Mouse (Mus musculus) CD4-positive, CD25-positive, alpha-beta regulatory T cell, adult 4 months (primary cell): Measurements from ENCODE around the gene Sugp2. TPM values are rescaled to one million over a fixed set of nuclear protein-coding genes. Genes with fewer than 3 reads are reported as not detected.

Source experiments
- ATAC-seq: one replicate; pipeline ENCODE4 v1.8.0; 2017
- polyA plus RNA-seq, 2 experiments: library from polyadenylated mRNA; unstranded; fragments of 100-300 nt; shearing (Covaris generic); gene quantifications; one replicate each; pipeline ENCODE4 v1.2.1; 2017

Sugp2 gene
- polyA plus RNA-seq, 2 experiments from 2014 or later = 19.9 to 35.1 TPM

DNA sequence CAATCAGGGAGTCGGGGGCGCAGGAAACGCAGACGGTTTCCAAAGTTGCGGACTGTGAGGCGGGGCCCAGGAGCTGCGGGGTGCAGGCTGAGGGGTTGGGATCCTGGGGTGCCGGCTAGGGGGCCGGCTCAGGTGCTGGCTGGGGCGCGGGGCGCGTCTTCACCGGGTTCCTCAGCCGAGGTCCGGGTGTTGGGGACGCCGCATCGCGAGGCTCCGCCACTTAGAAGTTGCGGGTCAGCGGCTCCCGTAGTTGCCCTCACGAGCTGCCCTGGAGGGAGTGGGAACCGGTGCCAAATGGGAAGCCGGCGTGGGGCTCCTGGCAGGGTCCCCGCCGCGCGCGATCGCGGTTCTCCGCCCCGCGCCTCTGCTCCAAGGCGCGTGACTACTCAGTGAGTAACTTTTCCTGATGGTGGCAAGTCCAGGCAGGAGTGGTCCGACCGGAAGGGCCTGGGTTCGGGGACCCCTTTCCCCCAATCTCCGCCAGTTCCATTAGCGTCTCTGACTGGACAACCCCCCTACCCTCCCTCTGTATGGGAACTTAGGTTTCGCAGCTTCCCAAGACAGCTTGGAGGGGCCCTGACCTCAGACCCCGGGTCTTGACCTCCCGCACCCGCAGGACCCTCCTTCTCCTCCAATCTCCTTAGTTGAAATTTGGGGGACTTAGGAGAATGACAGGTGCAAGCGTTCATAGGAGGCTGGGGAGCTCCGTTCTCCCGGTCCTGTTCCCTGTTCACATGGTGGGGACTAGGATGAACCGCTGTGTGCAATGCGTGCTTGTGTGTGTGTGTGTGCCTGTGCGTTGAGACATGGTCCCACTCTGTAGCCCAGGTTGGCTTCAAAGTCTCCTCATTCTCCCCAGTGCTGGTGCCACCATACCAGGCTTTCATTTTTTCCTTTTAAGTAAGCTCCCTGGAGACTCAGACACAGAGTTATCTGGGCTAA, 49.4 kb downstream of the Sugp2 start:
- ATAC-seq = peak; percentile 44

DNA sequence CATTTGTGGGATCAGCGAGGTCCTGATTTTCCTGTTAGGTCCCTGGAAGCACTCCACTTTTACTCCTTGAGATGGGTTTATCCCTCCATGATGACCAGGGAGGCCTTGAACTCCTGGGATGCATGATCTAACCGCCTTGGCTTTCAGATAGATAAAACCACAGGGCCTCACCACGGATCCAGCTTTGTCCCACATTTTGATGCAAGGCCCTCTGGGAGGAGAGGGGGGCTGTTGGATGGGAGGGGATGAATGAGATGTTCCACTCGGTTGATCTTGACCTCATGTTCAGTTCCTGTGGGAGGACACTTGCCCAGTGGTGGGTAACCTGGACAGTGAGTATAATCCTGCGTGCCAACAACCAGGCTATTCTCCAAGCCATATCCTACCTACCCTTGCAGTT, 50.4 kb downstream of the Sugp2 start:
- no peak for ATAC-seq

DNA sequence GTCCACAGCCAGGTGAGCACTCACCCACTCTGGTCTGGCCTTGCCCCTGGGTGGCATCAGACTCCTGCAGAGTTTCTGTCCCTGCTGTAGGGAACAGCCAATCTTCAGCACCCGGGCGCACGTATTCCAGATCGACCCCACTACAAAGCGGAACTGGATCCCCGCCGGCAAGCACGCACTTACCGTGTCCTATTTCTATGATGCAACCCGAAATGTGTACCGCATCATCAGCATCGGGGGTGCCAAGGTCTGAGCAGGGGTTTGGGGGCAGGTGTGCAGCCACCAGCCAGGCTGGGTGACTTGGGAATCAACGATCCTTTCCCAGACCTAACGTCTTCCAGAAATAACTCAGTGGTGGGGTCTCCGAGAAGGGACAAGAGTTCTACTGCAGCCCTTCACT, 51.3 kb downstream of the Sugp2 start:
- ATAC-seq = no peak

DNA sequence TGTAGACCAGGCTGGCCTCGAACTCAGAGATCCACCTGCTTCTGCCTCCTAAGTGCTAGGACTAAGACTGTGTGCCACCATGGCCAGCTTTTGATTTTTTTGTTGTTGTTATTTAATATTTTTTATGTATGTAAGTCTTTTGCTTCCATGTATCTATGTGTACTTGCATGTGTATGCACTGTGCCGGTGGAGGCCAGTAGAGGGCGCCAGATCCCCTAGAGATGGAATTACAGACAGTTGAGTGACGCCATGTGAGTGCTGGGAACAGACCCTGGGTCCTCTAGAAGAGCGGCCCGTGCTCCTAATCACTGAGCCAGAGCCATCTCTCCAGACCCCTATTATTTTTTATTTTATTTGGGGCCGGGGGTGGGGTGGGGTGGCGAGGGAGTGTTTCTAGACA, 52.7 kb downstream of the Sugp2 start:
- no peak for ATAC-seq

DNA sequence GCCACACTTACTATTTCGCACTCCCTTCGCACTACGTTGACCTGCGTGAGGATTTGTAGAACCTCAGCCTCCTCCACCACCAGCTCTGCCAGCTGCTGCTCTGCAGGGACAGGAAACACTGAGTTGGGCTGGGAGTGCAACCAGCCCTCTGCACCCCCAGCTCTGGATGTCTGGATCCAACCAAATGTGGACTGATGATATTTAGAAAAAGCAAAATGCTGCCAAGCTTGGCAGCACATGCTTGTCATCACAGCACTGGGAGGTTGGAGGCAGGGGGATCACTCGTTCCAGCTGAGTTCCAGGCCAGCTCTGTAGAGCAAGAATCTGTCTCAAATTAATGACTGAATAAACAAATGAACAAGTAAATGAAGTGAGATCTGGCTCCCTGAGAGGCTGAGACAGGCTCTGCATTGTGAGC, 60.0 kb downstream of the Sugp2 start:
- ATAC-seq = no peak

DNA sequence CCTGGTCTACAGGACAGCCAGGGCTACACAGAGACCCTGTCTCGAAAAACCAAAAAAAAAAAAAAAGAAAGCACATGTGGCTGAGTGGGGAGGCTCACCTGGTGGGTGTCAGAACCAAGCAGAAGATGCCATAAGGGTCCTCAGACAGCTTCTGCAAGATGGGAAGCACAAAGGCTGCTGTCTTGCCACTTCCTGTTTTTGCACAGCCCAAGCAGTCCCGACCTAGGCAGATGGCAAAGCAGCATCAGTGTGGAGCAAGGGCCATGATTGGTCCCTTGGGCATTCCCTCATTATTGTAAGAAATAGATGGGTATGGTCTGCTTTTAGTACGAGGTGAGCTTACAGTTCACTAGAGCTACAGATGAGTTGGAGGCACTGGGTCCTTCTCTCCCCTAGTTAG, 66.9 kb downstream of the Sugp2 start:
- no peak for ATAC-seq

DNA sequence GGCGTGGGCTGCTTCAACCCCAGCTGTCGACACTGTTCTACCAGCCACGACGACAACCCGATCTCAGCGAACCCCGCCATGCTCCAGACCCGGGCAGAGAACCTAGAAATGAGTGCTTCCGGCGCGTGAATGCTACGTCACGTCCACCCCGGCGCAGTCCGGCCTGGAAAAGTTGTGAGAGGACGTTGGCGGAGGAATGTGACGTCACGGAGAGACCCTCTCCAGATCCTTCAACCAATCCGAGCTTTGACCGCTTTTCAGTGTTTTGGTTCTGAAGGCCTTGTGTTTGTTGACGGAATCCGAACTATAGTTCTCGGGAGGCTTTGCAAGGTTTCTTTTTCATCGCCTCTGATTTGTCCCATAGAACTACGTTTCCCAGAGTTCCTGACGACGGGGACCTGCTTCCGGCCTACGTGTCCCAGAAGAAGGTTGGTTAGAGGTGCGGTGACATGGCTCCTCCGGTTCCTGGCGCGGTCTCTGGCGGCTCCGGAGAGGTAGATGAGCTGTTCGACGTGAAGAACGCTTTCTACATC, 68.4 kb downstream of the Sugp2 start, which contains the start of the genes Ddx49 and Cope:
TSS of gene Ddx49 (minus strand) at position 132 of the 533 bp plus-strand sequence.
TSS of gene Cope (plus strand) at position 161 of the 533 bp plus-strand sequence.
- ATAC-seq = peak; percentile 95

DNA sequence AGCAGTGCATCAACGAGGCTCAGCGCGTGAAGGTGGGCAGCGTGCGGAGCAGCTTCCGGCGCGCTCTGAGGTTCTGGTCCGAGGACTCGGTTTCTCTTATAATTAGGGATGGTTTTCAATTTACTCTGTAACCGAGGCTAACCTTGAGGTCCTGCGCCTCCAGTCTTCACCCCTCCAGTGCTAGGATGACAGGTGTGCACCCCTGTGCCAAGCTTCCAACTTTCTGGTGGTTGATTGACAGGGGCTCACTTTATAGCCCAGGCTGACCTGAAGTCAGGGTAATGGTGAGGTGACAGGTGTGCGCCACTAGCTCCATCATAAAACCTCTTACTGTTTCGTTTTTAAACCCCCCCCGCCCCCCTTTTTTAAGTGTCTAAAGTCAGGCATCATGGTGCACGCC, 68.9 kb downstream of the Sugp2 start:
- no peak for ATAC-seq

DNA sequence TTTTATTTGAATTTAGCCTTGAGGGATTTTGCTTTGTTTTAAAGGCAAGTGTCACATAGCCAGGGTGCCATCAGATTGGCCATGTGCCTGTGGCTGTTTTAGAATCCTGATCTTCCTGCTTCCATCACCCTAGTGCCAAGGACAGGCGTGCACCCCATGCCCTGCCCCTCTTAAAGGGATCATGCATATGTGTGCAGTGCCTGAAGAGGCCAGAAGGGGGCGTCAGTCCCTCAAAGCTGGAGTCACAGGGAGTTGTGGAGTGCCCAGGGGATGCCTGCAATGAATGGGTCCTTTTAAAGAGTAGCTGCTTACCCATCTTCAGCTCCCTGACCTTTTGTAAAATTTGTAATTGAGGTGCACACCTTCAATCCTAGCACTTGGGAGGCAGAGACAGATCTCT, 75.3 kb downstream of the Sugp2 start:
- no peak for ATAC-seq

DNA sequence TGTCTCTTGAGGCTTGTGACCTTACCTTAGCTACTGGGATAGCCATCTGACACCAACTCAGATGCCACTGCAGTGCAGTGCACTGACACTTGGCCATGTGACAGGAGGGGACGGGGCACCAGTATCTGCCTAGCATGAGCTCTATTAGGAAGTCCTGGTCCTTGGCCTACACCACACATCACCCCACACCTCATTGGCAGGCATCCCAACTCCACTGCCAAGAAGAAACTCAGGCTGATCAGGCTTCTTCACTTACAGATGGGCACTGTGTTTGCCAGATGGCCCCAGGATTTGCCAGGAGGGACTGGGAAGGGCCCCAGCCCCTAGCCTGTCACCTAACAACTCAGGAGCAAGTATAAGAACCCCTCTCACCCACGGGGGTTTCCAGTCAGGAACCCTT, 79.4 kb downstream of the Sugp2 start:
- ATAC-seq = no peak

DNA sequence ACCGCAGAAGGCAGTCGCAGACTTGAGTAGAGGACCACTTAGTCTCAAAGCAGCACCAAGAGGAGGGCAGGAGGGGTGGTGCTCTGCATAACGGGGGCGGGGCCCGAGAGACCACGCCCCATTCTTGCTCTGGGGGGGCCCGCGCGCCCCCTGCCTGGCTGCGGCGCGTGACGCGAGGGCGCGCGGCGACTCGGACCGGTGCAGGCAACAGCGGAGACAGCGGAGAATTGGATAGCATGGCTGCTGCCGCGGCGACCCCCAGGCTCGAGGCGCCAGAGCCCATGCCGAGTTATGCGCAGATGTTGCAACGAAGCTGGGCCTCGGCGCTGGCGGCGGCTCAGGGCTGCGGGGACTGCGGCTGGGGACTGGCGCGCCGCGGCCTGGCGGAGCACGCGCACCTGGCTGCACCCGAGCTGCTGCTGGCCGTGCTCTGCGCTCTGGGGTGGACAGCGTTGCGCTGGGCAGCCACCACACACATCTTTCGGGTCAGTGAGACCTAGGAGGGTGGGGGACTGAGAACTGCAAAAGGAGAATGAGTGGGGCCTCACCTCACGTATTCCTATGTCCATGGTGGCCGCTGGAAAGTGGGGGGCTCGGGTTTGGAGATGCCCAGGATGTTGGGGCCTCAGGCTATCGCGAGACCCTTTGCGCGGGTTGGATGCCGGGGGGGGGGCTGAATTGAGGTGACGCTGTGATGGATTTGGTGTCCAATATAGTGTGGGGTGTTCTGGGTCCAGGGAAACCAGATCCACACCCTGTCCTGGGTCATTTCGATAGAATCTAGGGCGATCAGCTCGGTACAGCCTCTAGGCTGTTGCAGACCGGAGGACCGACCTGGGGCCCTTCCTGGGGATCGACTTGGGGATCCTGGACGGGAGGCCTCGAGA, 81.8 kb downstream of the Sugp2 start, which contains the start of gene Cers1:
TSS of gene Cers1 (plus strand) at position 152 of the 887 bp plus-strand sequence.
- ATAC-seq = no peak

DNA sequence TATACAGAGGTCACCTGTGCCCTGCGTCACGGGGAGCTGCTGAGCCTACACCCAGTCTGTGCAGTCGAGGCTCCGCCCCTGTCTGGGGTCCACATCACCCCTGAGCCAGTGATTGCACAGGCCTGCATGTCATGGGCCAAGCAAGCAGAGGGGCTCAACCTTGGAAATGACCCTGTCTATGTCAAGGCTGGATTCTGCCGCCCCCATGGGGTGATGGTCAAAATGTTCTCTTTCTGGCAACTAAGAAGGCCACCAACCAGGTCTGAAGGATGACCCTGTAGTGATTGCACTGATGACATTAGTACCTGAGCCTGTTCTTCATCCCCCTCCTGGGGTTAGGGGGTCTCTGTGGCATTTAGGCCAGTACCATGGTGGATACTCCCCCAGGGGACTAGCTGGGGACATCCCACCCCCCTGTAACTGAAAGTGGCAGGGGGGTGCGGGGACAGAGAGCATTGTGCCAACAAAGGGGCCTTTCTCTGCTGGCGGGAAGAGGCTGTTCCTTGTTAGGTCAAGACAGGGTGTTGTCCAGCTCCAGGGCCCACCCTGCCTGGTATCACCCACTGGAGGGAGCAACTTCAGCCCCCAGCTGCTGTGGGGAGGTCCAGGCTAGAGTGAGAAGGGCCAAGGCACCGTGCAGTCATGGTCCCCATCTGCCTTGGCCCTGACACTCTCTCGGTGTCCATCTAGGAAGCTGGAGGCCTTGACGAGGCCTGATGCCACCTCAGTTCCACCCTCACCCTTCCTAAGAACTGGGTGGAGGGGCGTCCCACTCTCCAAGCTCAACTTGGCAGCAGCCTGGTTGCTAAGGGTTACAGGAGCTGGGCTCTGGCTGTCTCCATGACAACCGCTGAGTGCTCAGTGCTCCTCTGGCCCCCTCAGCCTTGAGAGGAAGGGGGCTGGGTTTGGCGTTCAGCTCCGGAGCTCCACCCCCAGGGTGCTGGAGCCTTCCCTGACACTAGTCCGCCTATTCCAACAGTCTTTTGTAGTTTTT, 82.8 kb downstream of the Sugp2 start:
- ATAC-seq = no peak

DNA sequence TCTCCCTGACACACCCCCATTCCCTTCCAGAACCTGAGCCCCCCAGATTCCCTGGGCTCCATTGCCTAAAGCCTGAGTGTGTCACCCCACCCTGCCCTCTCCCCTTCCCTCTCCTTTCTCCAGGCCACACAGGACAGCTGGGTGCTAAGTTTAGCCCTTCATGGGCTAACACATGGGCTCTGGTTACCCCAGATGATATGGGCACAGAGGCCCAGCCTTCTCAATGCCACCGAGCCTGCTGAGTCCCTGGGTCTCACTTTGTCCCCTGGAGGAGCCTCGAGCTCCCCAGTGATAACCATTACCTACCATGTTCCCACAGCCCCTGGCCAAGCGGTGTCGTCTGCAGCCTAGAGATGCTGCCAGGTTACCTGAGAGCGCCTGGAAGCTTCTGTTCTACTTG, 83.8 kb downstream of the Sugp2 start:
- no peak for ATAC-seq

DNA sequence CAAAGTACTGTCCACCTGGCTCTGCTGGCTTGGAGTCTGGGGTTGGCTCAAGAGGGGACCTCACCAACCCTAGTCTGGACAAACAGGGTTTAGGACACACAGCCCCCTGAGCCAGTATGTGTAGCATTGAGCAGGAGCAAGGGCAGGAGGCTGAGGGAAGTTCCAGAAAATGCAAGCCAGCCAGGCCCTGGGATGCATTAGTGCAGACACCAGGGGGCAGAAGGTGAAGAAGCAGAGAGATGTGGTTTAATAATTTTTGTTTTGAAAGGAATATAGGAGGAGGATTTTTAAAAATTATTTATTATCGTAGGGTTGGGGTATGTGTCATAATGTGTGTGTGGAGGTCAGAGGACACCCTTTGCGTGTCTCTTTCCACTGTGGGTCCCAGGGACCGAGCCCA, 89.7 kb downstream of the Sugp2 start:
- ATAC-seq = no peak

DNA sequence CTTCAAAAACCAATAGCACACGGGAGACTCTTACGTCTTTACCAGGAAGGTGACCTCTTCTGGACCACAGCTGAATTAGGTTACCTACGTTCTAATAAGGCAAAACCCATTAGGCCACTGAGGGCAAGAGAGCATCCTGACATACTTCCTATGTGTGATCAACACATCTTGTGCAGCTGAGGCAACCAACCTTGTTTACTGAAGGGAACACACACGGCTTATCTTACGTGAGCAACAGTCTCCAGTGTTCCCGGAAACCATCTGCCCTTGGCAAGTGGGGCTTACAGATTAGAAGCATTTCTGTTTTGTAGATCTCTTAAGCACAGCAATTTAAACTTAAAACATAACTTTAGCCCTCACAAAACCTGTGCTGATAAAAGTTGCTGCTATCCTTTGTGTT, 93.5 kb downstream of the Sugp2 start:
- no peak for ATAC-seq

DNA sequence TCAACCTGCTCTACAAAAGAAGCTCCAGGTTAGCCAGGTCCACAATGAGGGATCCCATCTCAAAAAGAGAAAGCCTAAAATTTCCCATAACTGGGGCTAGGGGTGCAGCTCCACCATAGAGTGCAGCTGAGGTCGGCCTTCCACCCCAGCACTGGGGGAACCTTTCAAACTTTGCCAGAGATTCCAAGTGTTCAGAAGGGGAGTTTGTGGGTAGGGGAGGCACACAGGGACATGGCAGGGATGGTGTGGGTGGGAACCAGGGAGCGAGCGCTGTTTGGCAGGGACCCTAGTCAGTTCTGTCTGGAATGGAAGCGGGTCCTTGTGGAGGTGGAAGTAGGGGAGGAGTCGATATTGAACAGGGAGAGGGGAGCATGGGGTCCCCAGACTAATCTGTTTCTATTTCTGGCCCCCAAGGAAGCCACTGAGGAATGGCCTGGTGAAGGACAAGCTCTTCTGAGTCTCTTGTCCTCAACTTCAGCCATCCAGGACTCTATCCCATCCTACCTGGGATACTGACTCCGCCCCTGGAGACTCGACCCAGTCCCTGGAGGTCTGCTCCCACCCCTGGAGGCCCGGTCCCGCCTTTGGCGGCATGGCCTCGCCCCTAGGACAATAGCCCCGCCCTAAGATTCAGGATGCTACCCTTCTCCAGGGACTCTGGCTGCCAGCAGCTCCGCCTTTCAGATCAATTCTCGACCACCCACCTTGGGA, 95.3 kb downstream of the Sugp2 start, which contains the start of gene Gdf1:
TSS of gene Gdf1 (plus strand) at position 694 of the 711 bp plus-strand sequence.
- no peak for ATAC-seq
